Mouse (Mus musculus) intestine, embryonic 15.5 days (tissue): ENCODE data around the gene Tbc1d9b. TPM values are rescaled to one million over a fixed set of nuclear protein-coding genes. Genes with fewer than 3 reads are reported as not detected.

ENCODE experiments used
- ATAC-seq: fragments of 200-750 bp; cut with Nextera tagmentation; 2 replicates; pipeline ENCODE4 v1.8.0; 2017; ENCODE audit warnings: moderate TSS enrichment, moderate library complexity
- H3K27ac ChIP-seq: fragments of 300-500 bp; sonication (generic); 2 replicates; pipeline ENCODE4 v1.5.1; 2015; ENCODE audit warnings: mild to moderate bottlenecking, inconsistent platforms
- H3K27me3 ChIP-seq: fragments of 300-500 bp; sonication (generic); replicated peaks from 2 replicates; pipeline ENCODE4 v1.6.1; 2015; ENCODE audit warnings: inconsistent platforms
- H3K36me3 ChIP-seq: fragments of 300-500 bp; sonication (generic); 2 replicates; pipeline ENCODE4 v1.6.1; 2015; ENCODE audit warnings: inconsistent platforms
- H3K4me1 ChIP-seq: fragments of 300-500 bp; sonication (generic); replicated peaks from 2 replicates; pipeline ENCODE4 v1.6.1; 2015; ENCODE audit warnings: inconsistent platforms
- H3K4me2 ChIP-seq: fragments of 300-500 bp; sonication (generic); replicated peaks from 2 replicates; pipeline ENCODE4 v1.6.1; 2015; ENCODE audit warnings: mild to moderate bottlenecking, inconsistent platforms
- H3K4me3 ChIP-seq: fragments of 300-500 bp; sonication (generic); replicated peaks from 2 replicates; pipeline ENCODE4 v1.5.1; 2015; ENCODE audit warnings: inconsistent platforms
- H3K9ac ChIP-seq: fragments of 300-500 bp; sonication (generic); 2 replicates; pipeline ENCODE4 v1.6.1; 2015; ENCODE audit warnings: inconsistent platforms
- H3K9me3 ChIP-seq: fragments of 300-500 bp; sonication (generic); 2 replicates; pipeline ENCODE4 v1.6.1; 2016; ENCODE audit warnings: inconsistent platforms
- WGBS: fragments of 180-500 bp; shearing (Covaris S2); methylation state at CpG from one replicate; pipeline ENCODE4 v1.1.7; 2015; 5-methylcytosine and 5-hydroxymethylcytosine counted together
- polyA plus RNA-seq: library from polyadenylated mRNA; unstranded; fragments of >200 nt; fragmentation: Nextera tagmentation; extraction: Ambion mirVana; gene quantifications from 2 replicates; pipeline ENCODE4 v1.2.1, GENCODE M21; 2015

Gene Tbc1d9b
- polyA plus RNA-seq, 1 experiment from 2014 or later: 31.5 TPM

DNA sequence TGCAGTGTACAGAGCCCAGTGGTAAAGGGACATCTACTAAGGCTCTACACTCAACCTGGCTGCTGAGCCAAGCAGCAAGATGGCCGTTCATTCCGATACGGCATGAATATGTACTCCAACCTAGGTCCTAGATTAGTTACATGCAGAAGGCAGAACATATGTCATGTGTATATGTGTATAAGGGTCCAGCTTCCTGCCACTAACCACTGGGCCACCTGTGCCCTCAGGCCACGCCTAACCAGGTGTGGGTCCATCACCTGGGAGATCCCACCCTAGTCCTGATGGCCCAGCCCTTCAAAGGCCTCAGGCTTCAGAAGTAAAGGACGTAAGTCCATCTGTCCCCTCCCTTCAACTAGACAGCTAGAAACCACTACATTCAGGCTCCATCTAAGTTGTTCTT lies 76.8 kb downstream of the Tbc1d9b start:
- 85% methylated on average over 5 of the region's 5 CpGs for WGBS
- no peak overlapping the region for H3K4me2 ChIP-seq
- ATAC-seq: no peak

DNA sequence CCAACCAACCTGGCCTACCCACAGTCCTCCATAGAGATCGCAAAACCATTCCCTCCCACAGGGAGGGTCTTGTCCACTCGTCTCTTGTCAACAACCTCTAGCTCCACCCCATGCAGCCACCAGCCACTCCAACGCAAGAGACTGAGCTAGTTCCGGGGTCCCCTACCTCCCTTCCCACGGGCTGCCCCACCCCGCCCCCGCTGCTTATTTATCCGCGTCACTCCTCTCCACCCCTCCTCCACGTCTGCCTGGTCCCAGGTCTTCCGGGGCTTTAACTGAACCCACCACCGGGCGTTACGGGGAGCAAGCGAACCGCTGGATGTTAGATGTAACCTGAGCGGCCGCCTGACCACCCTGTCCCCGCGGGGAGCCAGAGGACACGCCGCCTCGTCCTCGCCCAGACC lies 78.9 kb downstream of the Tbc1d9b start:
- ATAC-seq: peak; percentile 94
- 0% methylated on average over 24 of the region's 24 CpGs for WGBS
- Histone ChIP-seq H3K4me1 (peaks cover 15% of the 10 kb centered on the region; the same call in 1 of the 2 replicates), H3K27me3 (no peaks in the 10 kb centered on the region), H3K9ac (peak overlapping the region; percentile 97), H3K36me3 (peaks cover 26% of the 10 kb centered on the region), H3K27ac (peak overlapping the region; percentile 99), H3K9me3 (no peaks in the 10 kb centered on the region), H3K4me3 (peak overlapping the region; percentile 96), H3K4me2 (peak overlapping the region; percentile 67)

More for the DNA sequence above, 76.8 kb downstream of the Tbc1d9b start:
- Histone ChIP-seq H3K9ac (no peak overlapping the region), H3K27ac (no peak overlapping the region), H3K4me1 (peaks cover 11% of the 10 kb centered on the region; the same call in 1 of the 2 replicates), H3K27me3 (no peaks in the 10 kb centered on the region), H3K36me3 (peaks cover 42% of the 10 kb centered on the region), H3K4me3 (no peak overlapping the region), H3K9me3 (no peaks in the 10 kb centered on the region)

DNA sequence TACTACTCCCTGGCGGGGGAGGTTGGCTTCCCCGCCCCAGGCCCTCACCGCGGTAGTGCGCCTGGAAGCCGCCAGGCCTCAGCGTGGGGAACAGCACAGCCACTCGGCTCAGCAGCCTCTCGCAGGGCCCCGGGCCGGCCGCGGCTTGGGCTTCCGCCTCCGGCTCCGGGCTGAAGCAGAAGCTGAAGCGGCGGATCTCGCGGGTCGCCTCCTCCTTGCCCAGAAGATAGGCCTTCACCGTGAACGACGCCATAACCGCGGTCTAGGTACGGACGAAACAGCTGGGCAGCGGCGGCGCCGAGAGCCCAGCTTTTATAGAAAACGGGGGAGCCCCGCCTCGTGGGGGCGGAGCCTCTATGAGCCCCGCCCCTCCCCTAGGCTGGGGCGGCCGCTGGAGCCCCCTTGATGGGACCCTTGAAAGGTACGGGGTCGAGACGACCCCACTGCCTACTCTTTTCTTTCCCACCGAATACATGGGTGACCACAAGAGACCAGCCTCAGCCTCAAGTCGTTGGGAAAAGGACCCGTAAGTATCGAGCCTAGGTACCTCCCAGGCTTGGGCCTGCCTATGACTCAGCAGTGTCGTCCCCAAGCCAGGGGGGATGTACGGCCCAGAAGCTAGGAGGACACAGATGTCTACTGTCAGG lies 79.4 kb downstream of the Tbc1d9b start, which contains the start of the genes Sqstm1 and Mgat4b:
TSS of gene Sqstm1 (minus strand) at position 323 of the 647 bp plus-strand sequence.
TSS of gene Mgat4b (plus strand) at position 386 of the 647 bp plus-strand sequence.
- under 1% methylated on average over 48 of the region's 48 CpGs for WGBS
- peak within 1 kb of the TSS; percentile 67 for H3K4me2 ChIP-seq

DNA sequence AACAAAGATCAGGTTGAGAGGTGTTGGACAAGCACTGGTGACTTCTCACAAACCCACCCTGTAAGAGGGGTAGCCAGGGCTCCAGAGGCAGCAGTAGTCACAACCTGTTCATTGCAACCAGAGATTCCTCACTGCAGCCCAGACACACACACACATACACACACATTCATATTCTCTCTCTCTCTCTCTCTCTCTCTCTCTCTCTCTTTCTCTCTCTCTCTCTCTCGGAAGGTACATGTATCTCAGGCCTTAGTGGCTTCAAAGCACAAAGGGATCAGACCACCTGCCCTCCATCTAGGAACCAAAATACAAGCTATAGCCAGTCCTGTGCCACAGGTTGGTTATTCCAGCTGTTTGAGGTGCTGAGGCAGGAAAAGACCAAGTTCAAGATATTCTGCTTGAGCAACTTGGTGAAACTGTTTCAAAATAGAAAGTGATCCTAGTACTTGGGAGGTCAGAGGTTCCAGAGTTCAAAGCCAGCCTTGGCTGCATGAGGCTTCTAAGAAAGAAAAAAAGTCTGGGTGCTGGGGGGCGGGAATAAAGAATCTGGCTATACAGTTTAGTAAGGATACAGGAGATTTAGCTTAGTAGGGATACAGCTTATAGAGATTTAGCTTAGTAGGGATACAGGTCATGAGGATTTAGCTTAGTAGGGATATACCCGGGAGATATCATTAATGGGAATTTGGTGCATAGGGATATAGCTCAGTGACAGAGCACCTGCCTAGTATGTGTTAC lies 80.3 kb downstream of the Tbc1d9b start:
- H3K9ac ChIP-seq: 0 out of 2 replicates have a peak overlapping the region, but pooled peaks have one; percentile 97
- WGBS: 94% methylated on average over 3 of the region's 3 CpGs
- peaks cover 24% of the 10 kb centered on the region for H3K4me1 ChIP-seq
- peak overlapping the region; percentile 67 for H3K4me2 ChIP-seq
- ATAC-seq: no peak
- H3K4me3 ChIP-seq: peak overlapping the region; percentile 96
- no peak overlapping the region for H3K27ac ChIP-seq
- no peaks in the 10 kb centered on the region for H3K27me3 ChIP-seq
- H3K9me3 ChIP-seq: no peaks in the 10 kb centered on the region
- peaks cover 12% of the 10 kb centered on the region for H3K36me3 ChIP-seq

More for the DNA sequence above, 79.4 kb downstream of the Tbc1d9b start, which contains the start of the genes Sqstm1 and Mgat4b:
- Histone ChIP-seq H3K27ac (peak within 1 kb of the TSS; percentile 99), H3K9ac (peak within 1 kb of the TSS; percentile 97), H3K36me3 (peaks cover 21% of the 10 kb centered on the region), H3K4me1 (peaks cover 20% of the 10 kb centered on the region; the same call in 1 of the 2 replicates), H3K9me3 (no peaks in the 10 kb centered on the region), H3K4me3 (peak within 1 kb of the TSS; percentile 96), H3K27me3 (no peaks in the 10 kb centered on the region)
- ATAC-seq: peak; percentile 80

DNA sequence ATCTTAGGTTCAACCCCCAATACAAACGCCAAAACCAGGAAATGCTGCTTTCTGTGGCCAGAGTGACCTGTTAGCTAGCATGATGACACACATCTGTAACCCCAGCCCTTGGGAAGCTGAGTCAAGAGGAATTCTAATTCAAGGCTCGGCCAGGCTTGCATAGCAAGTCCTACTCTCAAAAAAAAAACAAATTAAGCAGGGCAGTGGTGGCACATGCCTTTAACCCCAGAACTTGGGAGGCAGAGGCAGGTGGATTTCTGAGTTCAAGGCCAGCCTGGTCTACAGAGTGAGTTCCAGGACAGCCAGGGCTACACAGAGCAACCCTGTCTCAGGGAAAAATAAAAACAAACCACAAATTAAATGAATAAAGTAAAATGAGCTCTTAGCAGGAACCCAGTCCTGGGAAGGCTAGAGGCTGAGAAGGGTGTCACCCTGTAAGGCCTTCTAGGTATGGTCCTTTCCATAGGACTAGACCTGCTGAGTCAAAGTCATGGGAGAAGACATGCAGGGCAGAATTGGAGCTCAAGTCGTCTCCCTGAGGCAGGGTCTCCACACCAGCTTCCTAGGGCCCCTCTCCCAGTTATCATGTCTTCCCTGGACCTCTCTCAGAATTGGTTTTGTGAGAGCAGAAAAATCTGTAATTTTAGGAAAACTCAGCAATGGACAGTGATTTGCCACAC lies 81.0 kb downstream of the Tbc1d9b start:
- peaks cover 25% of the 10 kb centered on the region for H3K4me1 ChIP-seq
- no peak for ATAC-seq
- H3K4me2 ChIP-seq: no peak overlapping the region
- WGBS: 67% methylated on average over 3 of the region's 3 CpGs
- no peaks in the 10 kb centered on the region for H3K9me3 ChIP-seq
- no peaks in the 10 kb centered on the region for H3K27me3 ChIP-seq
- H3K36me3 ChIP-seq: peaks cover 5% of the 10 kb centered on the region
- H3K4me3 ChIP-seq: no peak overlapping the region
- no peak overlapping the region for H3K27ac ChIP-seq
- no peak overlapping the region for H3K9ac ChIP-seq

DNA sequence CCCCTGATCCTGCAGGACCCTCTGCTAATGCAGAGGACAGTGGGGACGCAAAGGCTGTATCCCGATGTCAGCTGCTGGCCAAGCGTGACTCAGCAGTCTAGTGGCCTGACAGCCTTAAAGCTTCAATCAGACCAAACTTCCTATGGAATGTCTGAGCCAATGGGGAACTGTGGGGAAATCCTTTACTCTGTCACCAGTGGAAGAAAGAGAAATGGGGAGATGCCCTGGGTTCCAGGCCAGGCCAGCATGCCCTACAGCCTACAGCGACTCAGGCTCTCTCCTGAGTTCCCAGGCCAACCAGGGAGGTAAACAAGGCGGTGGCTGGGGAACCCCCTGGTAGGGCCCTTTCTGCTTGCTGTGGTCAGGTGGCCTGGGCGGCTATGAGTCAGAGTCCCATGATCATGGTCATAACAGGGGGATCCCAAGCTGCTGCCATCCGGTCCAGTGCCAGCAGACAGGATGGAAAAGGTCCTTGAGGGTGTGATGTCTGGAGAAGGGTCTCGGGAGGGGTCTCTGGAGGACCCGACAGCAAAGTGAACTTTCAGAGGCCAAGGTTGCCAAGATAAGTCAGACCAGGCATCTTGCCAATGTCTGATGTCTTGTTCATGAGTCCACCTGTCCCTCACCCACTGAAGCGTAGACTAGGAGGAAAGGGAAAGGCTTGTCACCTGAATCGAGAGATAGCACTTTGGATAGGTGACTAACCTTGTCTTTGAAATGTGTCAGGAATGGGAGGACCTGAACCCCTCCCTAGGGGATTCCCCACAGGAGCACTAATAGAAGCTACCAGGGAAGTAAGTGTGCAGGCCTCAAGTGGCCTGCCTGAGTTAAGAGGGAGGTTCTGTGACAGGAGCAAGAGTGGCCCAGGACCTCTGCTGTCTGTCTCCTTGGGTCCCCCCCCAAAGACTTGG lies 81.9 kb downstream of the Tbc1d9b start:
- no peaks in the 10 kb centered on the region for H3K9me3 ChIP-seq
- ATAC-seq: peak; percentile 40
- no peak overlapping the region for H3K4me2 ChIP-seq
- 0 out of 2 replicates have a peak overlapping the region, but pooled peaks have one; percentile 48 for H3K27ac ChIP-seq
- 44% methylated on average over 11 of the region's 11 CpGs for WGBS
- no peak overlapping the region for H3K9ac ChIP-seq
- peaks cover 29% of the 10 kb centered on the region for H3K4me1 ChIP-seq
- no peaks in the 10 kb centered on the region for H3K36me3 ChIP-seq
- H3K4me3 ChIP-seq: no peak overlapping the region
- H3K27me3 ChIP-seq: no peaks in the 10 kb centered on the region

DNA sequence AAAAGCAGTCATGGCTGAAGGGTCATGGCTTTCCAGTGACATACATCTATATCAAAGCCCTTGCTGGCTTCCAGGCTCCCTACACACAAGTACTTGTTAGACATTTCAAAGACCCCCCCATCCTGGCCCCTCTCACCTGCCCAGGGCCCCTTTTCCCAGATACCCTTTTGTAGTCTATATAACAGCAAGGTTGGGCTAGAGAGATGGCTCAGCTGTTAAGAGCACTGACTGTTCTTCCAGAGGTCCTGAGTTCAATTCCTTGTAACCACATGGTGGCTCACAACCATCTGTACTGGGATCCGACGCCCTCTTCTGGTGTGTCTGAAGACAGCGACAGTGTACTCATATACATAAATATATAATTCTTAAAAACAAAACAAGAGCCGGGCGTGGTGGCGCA lies 83.4 kb downstream of the Tbc1d9b start:
- H3K4me3 ChIP-seq: no peak overlapping the region
- no peak for ATAC-seq

DNA sequence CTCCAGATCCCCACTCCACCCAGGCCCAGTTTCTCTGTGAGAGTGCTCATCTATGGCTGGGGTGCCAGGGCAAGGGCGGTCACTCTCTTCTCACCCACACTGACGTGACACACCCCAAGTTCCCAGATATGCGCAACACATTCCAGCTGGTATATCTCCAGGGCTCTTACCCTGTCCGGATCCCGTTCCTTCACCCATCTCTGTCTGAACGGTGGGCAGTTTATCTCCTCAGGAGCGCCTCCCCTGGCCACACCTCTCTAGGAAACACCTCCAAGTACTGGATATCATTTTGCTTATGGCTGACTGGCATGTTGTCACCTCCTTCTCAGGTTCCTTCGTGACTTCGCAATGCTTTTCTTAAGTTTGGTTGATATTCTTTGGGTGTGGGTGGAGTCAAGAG lies 84.4 kb downstream of the Tbc1d9b start:
- Histone ChIP-seq H3K9me3 (no peaks in the 10 kb centered on the region), H3K4me2 (peak overlapping the region; percentile 24), H3K36me3 (no peaks in the 10 kb centered on the region), H3K9ac (no peak overlapping the region), H3K27me3 (no peaks in the 10 kb centered on the region), H3K27ac (no peak overlapping the region), H3K4me3 (no peak overlapping the region), H3K4me1 (peaks cover 28% of the 10 kb centered on the region)
- 25% methylated on average over 9 of the region's 9 CpGs for WGBS
- no peak for ATAC-seq

More for the DNA sequence above, 83.4 kb downstream of the Tbc1d9b start:
- 85% methylated on average over 6 of the region's 6 CpGs for WGBS
- Histone ChIP-seq H3K9ac (no peak overlapping the region), H3K27me3 (no peaks in the 10 kb centered on the region), H3K4me2 (no peak overlapping the region), H3K36me3 (no peaks in the 10 kb centered on the region), H3K4me1 (peaks cover 28% of the 10 kb centered on the region), H3K27ac (no peak overlapping the region), H3K9me3 (no peaks in the 10 kb centered on the region)

DNA sequence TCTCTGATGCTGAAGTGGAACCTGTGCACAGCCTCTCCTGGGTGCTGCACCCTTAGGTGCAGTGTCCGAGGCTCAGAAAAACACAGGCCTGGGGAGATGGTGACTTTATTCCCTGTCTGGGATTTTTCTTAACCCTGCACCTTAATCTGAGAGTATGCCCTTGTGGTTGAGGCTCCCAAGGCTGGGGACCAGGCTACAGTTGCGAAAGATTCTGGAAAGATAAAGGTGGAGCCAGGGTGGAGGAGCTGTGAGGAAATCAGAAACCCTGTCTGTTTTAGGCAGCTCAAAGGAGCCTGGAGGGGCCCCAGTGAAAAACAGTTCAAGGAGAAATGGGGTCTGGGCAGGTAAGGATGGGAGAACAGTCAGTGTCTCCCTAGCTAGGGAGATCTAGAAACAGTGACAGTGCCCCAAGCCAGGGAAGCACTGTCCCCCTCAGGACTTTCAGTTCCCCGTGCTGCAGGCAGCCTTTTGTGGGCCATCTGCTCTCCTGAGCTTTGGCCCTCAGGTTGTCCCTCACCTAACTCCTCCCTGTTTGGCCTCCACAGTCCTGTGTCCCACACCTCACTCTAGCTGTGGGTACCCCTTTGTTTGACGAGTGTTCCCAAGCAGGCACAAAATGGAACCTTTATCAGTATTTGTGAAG lies 85.6 kb downstream of the Tbc1d9b start:
- WGBS: 74% methylated on average over 4 of the region's 4 CpGs

DNA sequence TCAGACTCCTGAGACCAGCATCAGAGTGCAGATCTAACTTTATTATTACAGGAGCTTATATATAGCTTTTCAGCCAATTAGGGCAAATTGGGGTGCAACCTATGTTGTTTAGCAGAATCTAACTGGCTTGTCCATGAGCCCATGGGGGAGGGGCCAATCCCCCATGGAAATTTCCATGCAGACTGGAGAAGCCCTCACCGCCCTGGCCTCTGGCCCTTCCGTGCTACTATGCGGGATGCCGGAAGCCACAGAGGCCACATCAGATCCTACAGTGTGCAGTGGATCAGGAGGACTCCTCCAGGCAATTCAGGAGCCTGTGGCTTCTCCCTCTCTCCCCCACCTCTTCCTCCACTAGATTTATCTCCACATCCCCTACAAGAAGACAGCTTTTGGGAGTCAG lies 86.6 kb downstream of the Tbc1d9b start:
- no peaks in the 10 kb centered on the region for H3K9me3 ChIP-seq
- H3K27me3 ChIP-seq: no peaks in the 10 kb centered on the region
- no peak overlapping the region for H3K9ac ChIP-seq
- no peak overlapping the region for H3K4me3 ChIP-seq
- H3K27ac ChIP-seq: no peak overlapping the region
- H3K4me1 ChIP-seq: peaks cover 24% of the 10 kb centered on the region
- no peak for ATAC-seq
- H3K4me2 ChIP-seq: no peak overlapping the region
- WGBS: 66% methylated on average over 4 of the region's 4 CpGs
- H3K36me3 ChIP-seq: no peaks in the 10 kb centered on the region

More for the DNA sequence above, 85.6 kb downstream of the Tbc1d9b start:
- Histone ChIP-seq H3K9me3 (no peaks in the 10 kb centered on the region), H3K27me3 (no peaks in the 10 kb centered on the region), H3K9ac (no peak overlapping the region), H3K4me3 (no peak overlapping the region), H3K27ac (no peak overlapping the region), H3K4me2 (no peak overlapping the region), H3K4me1 (peaks cover 23% of the 10 kb centered on the region), H3K36me3 (no peaks in the 10 kb centered on the region)
- no peak for ATAC-seq

DNA sequence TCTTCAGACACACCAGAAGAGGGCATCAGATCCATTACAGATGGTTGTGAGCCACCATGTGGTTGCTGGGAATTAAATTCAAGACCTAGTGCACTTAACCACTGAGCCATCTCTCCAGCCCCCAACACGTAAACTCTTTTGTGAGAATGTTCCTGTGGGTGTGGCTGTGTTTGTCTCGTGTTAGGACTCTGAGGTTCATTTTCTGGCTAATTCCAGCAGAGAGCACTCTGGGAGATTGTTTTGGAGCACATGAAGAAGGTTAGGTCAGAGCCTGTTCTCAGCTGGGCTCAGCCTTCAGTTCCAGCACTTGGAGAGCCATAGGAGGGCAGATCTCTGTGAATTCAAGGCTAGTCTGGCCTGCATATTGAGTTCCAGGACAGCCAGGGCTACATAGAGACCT lies 88.6 kb downstream of the Tbc1d9b start:
- no peak overlapping the region for H3K4me3 ChIP-seq
- no peak overlapping the region for H3K9ac ChIP-seq
- H3K27me3 ChIP-seq: no peaks in the 10 kb centered on the region
- no peaks in the 10 kb centered on the region for H3K36me3 ChIP-seq
- no peak overlapping the region for H3K27ac ChIP-seq
- no peaks in the 10 kb centered on the region for H3K9me3 ChIP-seq
- H3K4me1 ChIP-seq: peaks cover 26% of the 10 kb centered on the region
- H3K4me2 ChIP-seq: no peak overlapping the region
- 55% methylated on average over 2 of the region's 2 CpGs for WGBS
- no peak for ATAC-seq
